Mouse (Mus musculus) monocyte, adult 5-6 weeks (primary cell): ENCODE measurements around the gene Tuba3a. TPM values are rescaled to one million over a fixed set of nuclear protein-coding genes. Genes with fewer than 3 reads are reported as not detected.

Experiments used
- ATAC-seq: fragments of 153-309, 156-312 bp; replicated peaks from 2 replicates; pipeline ENCODE4 v1.8.0; 2017; ENCODE audit warnings: mild to moderate bottlenecking; ENCODE audit not compliant: low TSS enrichment, insufficient number of reproducible peaks, severe bottlenecking, poor library complexity, low FRiP score
- total RNA-seq: library from RNA; stranded (forward); fragments of 200-1000, 200-491, 200-594 nt; gene quantifications from 3 replicates; pipeline ENCODE4 v1.2.3, GENCODE M21; 2017

Tuba3a gene
- 0.78 TPM in 1 of 3 replicates, not detected in the others for total RNA-seq

DNA sequence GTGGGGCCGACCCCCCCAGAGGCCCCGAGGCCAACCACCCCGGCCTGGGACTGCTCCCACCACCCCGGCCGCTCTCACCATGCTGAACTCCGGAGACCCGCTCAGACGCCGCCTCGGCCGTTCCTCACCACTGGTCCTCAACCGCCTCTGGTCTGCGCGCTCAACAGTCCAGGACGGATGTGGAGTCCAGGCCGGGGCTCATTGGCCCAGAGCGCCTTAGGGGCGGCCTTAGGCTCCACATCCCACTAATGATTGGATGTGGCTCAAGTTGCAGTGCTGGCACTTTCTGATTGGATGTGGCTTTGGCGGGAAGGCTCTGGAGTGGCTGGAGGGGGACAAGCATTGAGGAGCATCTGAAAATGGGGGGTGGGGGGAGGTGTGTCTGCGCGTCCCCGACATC, at the start of gene Tuba3a:
Gene Tuba3a, minus strand, starts transcription at position 153 of the 400 bp plus-strand sequence.
- no peak for ATAC-seq

DNA sequence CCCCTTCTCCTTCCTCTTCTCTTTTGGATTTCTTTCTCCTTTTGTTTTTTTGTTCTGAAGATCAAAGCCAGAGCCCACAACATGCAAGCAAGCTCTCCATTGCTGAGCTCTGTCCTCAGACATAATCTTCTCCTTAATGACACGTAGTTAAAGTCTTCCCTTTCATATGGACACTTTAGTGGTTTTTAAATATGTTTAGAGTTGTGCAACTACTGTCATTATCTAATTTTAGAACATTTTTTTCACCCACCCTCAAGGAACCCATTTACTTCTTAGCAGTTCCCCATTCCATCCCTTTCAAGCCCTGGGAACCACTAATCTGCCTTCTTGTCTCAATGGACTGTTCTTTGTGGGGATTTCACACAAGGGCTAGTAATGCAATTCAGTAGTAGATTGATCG, 48.5 kb upstream of the Tuba3a start:
- ATAC-seq, result peak; percentile 41

DNA sequence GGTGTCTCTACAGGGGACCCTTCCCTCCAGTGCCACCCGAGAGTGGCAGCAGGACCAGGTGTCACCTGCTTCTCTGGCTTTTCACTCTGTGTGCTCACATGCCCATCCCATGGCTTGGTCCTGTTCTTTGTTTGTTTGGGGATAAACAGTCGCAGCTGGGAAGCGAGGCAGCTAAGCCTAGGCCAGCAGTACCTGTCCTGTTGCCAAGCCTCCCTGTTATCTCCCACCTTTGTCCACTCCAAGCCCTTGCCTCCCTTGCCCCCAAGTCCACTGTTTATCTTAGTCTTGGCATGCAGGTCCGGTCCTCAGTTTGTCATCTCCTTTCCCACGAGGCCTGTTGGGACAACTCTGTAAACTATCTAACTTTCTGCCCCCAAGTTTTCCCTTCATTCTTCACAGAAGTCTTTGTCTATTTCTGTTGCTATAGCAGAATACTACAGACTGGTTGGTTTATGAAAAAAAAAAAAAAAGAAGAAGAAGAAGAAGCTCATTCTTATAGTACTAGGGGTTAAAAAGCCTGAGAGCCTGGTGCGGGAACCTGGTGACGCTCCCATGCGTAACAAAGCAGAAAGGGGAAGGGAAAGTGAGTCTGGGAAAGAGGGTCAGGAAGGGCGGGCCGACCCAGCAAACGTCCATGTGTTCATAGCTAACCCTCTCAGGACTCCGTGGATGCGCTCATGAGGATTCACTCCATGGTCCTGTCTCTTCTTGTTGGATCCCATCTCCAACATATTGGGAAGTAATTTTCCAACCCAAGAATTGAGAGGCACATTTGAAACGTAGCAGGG, 47.5 kb upstream of the Tuba3a start:
- peak; percentile 77 for ATAC-seq

DNA sequence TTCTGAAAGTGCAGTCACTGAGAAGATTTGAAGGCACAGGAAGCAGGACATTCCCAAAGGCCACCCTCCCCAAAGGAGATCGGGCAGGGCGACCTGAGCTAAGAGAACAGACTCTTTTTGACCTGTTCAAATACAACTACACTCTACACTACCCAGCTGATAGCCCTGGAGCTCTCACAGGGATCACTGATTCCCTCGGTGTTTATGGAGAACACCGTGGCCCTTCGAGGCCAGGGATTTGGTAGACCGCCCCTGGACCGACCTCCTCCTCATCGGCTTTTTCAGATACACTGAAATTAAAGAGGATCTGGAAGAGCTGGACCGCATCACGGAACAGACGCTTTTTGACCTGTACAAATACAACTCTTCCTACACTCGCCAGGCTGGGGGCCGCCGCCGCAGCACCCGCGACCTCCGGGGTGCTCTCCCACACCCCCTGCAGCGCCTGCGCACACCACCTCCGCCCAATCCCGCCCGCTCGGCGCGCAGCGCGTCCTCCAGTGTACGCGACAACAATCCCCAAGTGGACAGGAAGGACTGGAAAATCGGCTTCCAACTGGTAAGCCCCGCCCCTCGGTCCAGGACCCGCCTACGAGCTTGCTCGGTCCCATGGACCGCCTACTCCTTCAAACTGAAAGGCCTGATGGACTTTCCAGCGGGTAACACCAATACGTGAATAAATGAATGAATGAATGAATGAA, 44.9 kb upstream of the Tuba3a start:
- ATAC-seq, result 0 out of 2 replicates have a peak, but pooled peaks have one; percentile 11

DNA sequence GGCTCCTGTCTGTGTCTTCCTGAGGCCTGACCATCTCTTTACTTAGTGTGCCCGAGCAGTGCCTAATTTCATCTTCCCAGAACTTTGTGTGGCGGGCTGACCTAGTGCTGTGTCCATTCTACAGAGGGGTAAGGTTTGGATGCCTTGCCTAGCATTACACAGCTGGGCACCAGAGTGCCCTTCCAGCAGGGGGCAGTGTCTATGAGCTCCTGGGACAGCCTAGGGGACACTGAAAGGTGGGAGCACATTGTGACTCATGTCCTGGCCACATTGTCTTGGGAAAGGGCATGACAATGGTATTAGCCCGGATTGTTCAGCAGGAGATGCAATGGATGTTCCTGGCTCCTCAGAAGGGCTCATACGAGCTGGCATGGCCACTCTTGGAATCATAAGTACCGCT, 42.4 kb upstream of the Tuba3a start:
- ATAC-seq, result peak; percentile 60

DNA sequence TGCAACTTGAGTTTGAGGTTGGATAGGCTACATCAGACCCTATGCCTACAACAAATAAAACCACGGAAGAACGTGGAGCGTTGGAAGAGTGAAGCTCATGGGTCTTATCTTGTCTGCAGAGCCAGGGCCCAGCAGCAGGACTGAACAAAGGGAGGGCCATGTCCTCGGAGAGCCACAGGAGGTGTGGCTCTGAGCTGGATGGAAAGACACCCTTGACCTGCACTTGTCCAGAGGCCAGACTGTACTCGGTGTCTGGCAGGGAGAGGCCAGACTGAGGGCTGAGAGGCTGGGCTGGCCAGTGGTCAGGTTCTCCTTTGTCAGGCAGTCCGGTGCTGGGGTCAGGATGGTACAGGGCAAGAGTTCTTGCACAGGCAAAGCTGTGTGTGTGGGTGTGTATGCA, 39.5 kb upstream of the Tuba3a start:
- no peak for ATAC-seq

DNA sequence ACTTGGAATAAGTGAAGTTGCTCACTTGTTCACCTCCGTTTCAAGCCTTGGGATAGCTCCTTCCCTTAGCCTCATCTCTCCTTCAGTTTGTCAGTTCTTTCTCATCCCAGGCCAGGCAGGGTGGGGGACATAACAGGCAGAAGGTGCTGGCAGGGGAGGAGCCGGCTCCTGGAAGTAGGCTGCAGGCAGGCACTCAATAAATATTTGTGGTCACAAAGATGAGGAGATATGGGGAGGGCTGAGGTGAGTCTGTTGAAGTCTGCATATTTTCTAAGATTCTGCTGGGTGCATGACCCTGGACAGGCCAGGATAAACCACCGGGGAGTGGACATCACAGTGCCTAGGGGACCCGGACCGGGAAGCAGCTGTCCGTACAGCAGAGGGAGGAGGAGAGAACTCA, 37.7 kb upstream of the Tuba3a start:
- no peak for ATAC-seq

DNA sequence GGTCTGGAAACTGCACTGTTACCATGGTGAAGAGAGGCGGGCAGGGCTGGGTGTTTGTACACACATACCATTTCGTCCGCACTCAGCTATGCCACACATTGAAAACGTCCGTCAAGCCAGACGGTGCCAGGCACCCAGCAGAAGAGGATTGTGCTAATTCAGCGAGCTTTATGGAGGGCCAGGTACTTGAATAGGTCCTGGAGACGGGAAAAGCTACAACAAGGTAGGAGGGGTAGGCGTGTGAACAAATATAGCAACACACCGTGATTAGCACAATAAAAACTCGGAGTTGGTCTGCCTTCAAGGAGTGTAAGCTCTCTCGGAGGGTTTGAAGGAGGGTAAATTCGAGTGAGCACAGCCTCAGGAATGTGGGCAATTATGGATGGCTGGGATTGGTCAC, 37.0 kb upstream of the Tuba3a start:
- ATAC-seq, result no peak

DNA sequence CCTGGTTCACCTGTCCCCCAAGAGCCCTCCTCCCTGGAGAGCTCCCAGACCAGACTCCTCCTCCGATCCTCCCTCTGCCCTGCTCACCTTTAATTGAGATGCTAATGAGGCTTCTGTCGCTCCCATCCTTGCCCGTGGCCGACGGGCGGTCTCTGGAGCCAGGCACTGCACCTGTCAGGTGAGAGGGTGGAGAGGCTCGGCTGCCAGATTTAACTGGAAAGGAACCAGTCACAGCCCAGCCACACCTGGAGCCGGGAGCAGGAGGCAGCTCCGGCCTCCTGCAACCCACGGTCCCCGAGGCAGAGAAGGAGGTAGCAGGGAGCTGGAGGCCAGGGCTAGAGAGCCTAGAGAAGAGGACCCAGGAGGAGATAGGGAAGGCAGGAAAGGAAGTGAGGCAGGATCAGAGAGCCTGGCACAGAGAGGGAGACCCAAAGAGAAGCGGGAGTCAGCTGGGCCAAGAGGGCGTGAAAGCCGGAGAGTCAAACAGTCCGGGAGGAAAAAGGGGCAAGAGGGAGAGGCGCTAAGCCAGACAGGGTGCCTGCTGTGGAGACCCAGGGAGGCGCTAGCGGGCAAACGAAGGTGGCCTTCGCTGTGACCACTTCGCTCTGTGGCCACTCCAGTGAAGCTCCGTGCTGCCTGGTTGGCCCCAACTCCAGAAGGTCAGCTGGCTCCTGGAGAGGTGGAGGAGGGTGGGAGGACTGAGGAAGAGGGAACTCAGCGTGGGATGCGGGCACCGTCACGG, 35.4 kb upstream of the Tuba3a start:
- ATAC-seq, result no peak

DNA sequence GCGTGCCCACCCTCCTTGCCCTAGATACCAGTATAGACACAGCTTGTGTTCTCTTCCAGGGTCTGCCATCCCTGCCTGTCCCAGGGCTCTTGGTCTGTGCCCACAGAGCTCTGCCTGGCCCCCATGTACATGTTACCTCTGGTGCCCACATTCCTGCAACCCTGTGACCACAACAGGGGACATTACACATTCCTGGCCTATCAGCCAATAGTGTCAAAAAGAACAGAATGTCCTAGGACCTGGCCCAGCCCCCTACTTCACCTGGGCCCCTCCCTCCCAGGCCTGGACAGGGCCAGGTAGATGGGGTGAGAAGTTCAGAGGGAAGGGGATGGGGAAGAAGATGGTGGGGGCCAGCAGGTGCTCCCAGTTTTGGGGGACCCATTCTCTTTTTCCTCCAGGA, 34.5 kb upstream of the Tuba3a start, which contains the start of gene Scnn1a:
Gene Scnn1a, plus strand, starts transcription at position 337 of the 400 bp plus-strand sequence.
- ATAC-seq, result no peak

DNA sequence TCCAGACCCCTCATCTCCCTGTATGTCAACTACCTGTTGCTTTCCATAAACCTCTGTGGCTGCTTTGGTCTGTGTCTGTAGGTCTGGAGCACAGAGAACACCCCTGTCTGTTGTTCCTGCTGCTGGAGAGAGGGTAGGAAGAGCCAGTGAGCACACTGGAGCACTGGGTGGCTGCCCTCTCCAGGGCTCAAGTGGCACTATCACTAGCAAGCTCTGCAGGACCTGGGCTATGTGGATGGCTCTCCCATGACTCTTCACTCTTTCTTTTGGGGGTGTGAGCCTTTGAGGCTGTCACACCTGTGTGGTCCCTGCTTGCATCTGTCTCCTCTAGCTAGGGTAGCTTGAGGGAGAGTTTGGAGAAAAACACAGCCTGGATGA, 34.1 kb upstream of the Tuba3a start:
- no peak for ATAC-seq

DNA sequence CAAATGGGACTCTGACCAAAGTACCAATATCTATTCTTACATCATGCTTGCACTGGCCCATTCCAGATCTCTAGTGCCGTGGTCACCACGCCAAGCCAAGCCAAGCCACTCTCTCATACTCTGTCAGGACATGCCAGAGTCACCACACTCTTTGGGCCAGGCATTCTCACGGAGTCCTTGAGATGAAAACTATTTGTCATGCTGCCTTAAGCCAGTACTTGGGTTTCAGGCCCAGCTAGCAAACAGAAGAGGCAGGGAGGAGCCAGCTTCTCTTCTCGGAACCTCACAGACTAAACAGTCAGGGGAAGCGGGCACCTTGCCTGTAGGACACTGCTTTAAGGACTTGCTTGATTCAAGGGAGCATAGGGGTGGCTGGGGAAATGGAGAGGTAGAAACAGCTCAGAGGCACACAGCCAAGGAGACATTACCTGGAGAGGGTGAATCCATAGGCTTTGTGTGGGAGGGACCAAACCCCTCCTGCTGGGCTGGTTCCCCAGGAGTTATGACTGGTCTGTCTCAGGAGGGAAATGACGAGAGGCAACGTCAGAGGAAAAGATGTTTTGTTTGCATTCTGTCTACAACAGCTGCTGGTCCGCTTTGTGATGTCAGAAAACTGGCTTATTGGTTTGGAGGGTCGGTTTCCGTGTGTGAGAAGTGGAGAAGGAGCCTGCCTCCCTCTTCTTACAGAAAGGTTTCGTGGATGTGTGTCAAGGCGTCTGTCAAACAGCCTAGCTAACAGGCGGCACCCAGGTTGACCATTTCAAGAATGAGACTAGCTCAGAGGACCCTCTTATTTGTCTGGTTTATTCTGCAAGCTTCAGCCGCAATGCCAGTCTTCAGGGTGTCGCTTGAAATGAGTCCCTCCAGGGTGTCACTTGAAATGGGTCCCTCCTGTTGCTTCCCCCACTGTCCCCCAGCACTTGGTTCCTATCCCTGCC, 33.4 kb upstream of the Tuba3a start:
- no peak for ATAC-seq

DNA sequence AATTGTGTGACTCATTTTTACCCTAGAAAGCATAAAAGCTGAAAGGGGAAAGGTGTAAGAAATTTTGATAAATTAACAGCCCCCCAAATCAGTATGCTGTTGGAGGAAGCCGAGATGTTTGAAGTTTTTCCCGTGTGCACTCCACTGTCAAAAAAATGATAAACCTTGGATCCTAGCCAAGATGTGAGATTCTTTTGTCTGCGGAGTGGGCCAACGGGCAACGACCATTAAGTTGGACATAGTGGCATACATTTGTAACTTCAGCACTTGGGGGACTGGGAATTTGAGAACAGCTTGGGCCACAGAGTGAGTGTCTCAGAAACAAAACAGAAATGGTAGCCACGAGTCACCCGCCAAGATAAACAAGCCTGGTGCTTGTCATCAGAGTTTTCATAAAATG, 31.2 kb upstream of the Tuba3a start:
- ATAC-seq, result no peak

DNA sequence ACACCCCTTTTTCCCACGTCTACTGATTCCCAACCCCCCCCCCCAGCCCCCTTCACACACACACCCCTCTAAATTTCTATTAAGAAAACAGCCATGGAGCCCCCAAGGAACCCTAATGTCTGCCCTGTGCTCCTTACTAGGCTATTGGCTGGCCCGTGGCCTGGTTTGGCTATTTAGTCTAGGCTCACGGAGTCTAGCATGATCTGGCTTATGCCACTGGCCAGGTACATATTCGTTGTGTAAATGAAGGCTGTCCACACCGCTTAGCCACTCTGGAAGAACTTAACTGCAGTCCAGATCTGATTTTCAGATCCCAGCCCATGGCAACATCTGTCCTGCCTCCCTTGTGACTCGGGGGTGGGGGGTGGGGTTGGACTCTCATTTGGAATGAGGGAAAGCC, 28.9 kb upstream of the Tuba3a start:
- no peak for ATAC-seq

DNA sequence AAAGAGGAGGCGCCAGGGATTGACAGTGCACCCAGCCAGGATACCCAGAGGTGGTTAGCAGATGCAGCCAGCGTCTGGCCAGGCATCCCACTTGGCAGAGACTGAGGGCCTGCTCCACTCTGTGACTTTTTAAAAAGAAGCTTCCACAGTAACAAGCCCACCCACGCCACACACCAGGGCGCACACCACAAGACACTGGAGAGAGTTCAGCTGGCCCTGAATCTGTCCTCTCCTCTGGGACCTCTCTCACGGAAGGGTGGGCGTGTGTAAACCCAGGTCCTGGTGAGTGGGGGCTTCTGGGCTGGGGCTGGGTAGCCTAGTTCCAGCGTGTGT, 28.4 kb upstream of the Tuba3a start:
- 0 out of 2 replicates have a peak, but pooled peaks have one; percentile 1 for ATAC-seq

DNA sequence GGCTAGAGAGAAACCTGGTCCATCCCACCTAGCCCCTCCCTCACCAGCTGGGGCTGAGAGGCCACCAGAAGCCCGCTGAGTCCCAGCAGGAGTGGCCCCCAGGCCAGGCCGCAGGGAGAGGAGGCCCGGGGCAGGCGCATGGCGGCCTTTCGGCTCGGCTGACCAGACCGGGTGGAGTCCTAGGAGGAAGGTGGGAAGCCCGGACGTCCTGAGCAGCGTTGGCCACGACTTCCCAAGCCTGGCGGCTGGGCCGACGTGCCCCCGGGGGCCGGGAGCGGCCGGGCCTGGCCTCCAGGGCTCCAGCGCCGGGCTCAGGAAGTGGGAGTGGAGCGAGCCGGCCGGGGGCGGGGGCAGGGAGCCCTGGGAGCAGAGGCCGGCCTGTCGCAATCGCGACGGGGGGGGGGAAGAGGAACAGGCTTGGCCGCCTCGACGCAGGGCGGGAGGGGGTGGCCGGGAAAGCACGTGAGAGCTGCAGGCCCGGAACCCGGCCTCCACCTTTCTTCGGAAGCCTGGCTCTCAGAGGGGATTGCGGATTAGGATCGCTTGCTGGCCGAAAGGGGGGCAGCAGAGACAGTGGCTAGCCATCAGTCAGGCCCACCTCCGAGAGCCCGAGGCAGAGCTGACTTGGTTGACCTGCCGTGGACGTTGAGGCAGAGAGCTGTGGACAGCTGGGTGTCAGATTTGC, 27.8 kb upstream of the Tuba3a start, which contains the start of gene Ltbr:
Gene Ltbr, minus strand, starts transcription at position 340 of the 685 bp plus-strand sequence.
- ATAC-seq, result peak; percentile 76

DNA sequence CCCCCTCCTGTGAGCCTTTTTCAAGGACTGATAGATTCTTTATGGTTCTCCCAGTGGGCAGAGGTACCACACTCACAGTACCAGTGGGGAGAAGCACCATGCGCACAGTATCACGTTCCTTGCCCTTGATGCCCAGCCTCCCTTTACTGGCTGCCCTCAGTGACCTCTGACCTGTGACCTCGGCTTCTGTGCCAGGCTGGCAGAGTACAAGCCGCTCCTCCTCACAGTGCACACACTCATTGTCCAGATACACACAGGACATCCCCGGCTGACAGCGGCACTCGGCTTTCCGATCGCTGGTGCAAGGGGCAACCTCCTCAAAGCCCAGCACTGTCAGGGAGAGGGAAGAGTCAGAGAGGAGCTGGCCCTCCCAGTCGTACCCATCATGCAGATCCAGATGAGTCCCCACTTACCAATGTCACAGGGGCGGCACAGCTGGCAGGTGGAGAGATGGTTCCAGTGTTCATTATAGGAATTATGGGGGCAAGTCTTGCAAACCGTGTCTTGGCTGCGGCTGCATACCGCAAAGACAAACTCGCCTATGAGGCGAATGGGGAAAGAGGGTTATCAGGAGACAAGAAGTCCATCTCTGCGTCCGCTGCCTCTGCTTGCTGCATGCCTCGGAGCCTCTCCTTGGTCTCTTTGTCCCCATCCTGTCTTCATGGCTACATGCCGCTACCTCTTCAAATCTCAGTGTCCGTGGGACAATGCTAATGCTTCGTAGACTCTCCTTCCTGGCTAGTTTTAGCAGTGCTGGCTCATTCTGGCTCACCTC, 26.9 kb upstream of the Tuba3a start:
- no peak for ATAC-seq
